Mouse (Mus musculus) kidney, adult 2 months (tissue): Measurements from ENCODE around the gene Mnd1. TPM values are rescaled to one million over a fixed set of nuclear protein-coding genes. Genes with fewer than 3 reads are reported as not detected.

Experiments
- DNase-seq: peaks from one replicate; pipeline ENCODE4 v3.0.0; 2021
- H3K27ac ChIP-seq: fragments of 200-500 bp; 2 replicates; pipeline ENCODE4 v1.5.1; 2012; ENCODE audit warnings: low read depth, low read length, control low read depth, inconsistent platforms; ENCODE audit not compliant: insufficient read depth
- H3K27me3 ChIP-seq: fragments of 200-500 bp; replicated peaks from 2 replicates; pipeline ENCODE4 v1.6.1; 2012; ENCODE audit warnings: mild to moderate bottlenecking, moderate library complexity, low read length, inconsistent platforms; ENCODE audit not compliant: control insufficient read depth, insufficient read depth
- H3K36me3 ChIP-seq: fragments of 200-500 bp; 2 replicates; pipeline ENCODE4 v1.6.1; 2012; ENCODE audit warnings: mild to moderate bottlenecking, moderate library complexity, low read length, inconsistent platforms; ENCODE audit not compliant: control insufficient read depth, insufficient read depth
- H3K4me1 ChIP-seq: fragments of 200-500 bp; 2 replicates; pipeline ENCODE4 v1.6.1; 2011; ENCODE audit warnings: low read length; ENCODE audit not compliant: control insufficient read depth, insufficient read depth
- H3K4me3 ChIP-seq: fragments of 200-500 bp; 2 replicates; pipeline ENCODE4 v1.5.1; 2011; ENCODE audit warnings: mild to moderate bottlenecking, low read depth, low read length, control low read depth; ENCODE audit not compliant: insufficient read depth
- CTCF ChIP-seq: fragments of 200-500 bp; conservative IDR thresholded peaks from 2 replicates; pipeline ENCODE4 v1.5.1; 2011; ENCODE audit warnings: low read depth, mild to moderate bottlenecking, control low read depth, low read length, moderate library complexity, mixed read lengths; ENCODE audit not compliant: insufficient read depth, insufficient read length
- POLR2A ChIP-seq: fragments of 200-500 bp; IDR thresholded peaks from one replicate; pipeline ENCODE4 v1.6.1; 2011; ENCODE audit warnings: low read depth, low read length, control low read depth
- WGBS: fragments of 180-500 bp; shearing (Covaris S2); methylation state at CpG from one replicate; pipeline ENCODE4 v1.1.7; 2018; 5-methylcytosine and 5-hydroxymethylcytosine counted together
- polyA plus RNA-seq: library from polyadenylated mRNA; depleted of rRNA; stranded (reverse); fragments of >200 nt; gene quantifications from 2 replicates; pipeline ENCODE4 v1.2.3, GENCODE M21; 2012

The Mnd1 gene
- polyA plus RNA-seq, 1 experiment, result 0.72 TPM

- no peaks in the 10 kb centered on the region for H3K36me3 ChIP-seq
- no peak overlapping the region for H3K4me3 ChIP-seq
- no peaks in the 10 kb centered on the region for H3K27me3 ChIP-seq
- DNase-seq, result no peak
- no peaks in the 10 kb centered on the region for H3K4me1 ChIP-seq
- WGBS, result 80% methylated on average over 2 of the region's 2 CpGs
- H3K27ac ChIP-seq, result no peak overlapping the region
- TF ChIP-seq CTCF, result no peak
- TF ChIP-seq POLR2A, result no peak
Observed at GRCm38 (mm10) chr3:84086921-84087320, 68.7 kb downstream of the Mnd1 start.

DNA sequence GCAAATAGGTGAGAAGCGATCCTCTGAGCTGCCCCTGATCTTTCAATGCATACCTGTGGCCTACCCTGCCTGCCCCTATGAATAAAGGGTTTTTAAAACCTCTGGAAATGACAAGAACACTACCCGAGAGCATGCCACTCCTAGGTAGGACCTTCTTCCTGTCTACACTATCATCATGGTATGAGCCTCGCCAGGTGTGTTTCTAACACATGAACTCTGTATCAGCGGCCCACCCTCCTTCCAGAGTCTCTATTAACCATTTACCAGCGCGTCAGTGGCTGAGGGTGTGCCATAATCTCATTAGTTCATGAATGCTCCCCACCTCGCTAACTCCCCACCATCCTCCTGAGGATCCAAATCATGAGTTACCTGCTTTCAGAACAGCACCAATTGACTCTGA lies 69.2 kb downstream of the Mnd1 start:
- H3K27me3 ChIP-seq, result no peaks in the 10 kb centered on the region
- H3K36me3 ChIP-seq, result no peaks in the 10 kb centered on the region
- no peak overlapping the region for H3K4me3 ChIP-seq
- DNase-seq, result no peak
- no peaks in the 10 kb centered on the region for H3K4me1 ChIP-seq
- no peak for TF ChIP-seq POLR2A
- no peak for TF ChIP-seq CTCF
- WGBS, result 90% methylated on average over 7 of the region's 7 CpGs
- no peak overlapping the region for H3K27ac ChIP-seq

- DNase-seq, result no peak
- no peaks in the 10 kb centered on the region for H3K27me3 ChIP-seq
- H3K4me1 ChIP-seq, result no peaks in the 10 kb centered on the region
- no peaks in the 10 kb centered on the region for H3K36me3 ChIP-seq
- TF ChIP-seq POLR2A (no peak), CTCF (no peak)
- WGBS, result 46% methylated on average over 9 of the region's 9 CpGs
- H3K27ac ChIP-seq, result no peak overlapping the region
- H3K4me3 ChIP-seq, result no peak overlapping the region
Observed at GRCm38 (mm10) chr3:84085429-84085828, 70.2 kb downstream of the Mnd1 start.

GRCm38 (mm10) chr3:84081208-84081722 lies 74.3 kb downstream of the Mnd1 start:
- TF ChIP-seq POLR2A (no peak), CTCF (no peak)
- WGBS, result 86% methylated on average over 4 of the region's 4 CpGs
- no peaks in the 10 kb centered on the region for H3K27me3 ChIP-seq
- no peaks in the 10 kb centered on the region for H3K36me3 ChIP-seq
- no peaks in the 10 kb centered on the region for H3K4me1 ChIP-seq
- no peak for DNase-seq
- H3K27ac ChIP-seq, result no peak overlapping the region
- no peak overlapping the region for H3K4me3 ChIP-seq

GRCm38 (mm10) chr3:84080074-84080473 lies 75.5 kb downstream of the Mnd1 start:
- no peaks in the 10 kb centered on the region for H3K36me3 ChIP-seq
- H3K4me1 ChIP-seq, result no peaks in the 10 kb centered on the region
- no peaks in the 10 kb centered on the region for H3K27me3 ChIP-seq
- WGBS, result 93% methylated on average over 7 of the region's 7 CpGs
- no peak for TF ChIP-seq CTCF
- TF ChIP-seq POLR2A, result no peak
- H3K27ac ChIP-seq, result no peak overlapping the region
- H3K4me3 ChIP-seq, result no peak overlapping the region
- no peak for DNase-seq

- no peak for DNase-seq
- WGBS, result 71% methylated on average over 4 of the region's 4 CpGs
- H3K36me3 ChIP-seq, result no peaks in the 10 kb centered on the region
Observed at GRCm38 (mm10) chr3:84077505-84077904, 78.1 kb downstream of the Mnd1 start.

GRCm38 (mm10) chr3:84076543-84077332 lies 78.8 kb downstream of the Mnd1 start:
- DNase-seq, result no peak
- TF ChIP-seq POLR2A (no peak), CTCF (no peak)
- no peaks in the 10 kb centered on the region for H3K36me3 ChIP-seq
- WGBS, result 84% methylated on average over 13 of the region's 13 CpGs
- no peak overlapping the region for H3K27ac ChIP-seq
- no peaks in the 10 kb centered on the region for H3K27me3 ChIP-seq
- H3K4me1 ChIP-seq, result no peaks in the 10 kb centered on the region
- H3K4me3 ChIP-seq, result no peak overlapping the region

More at GRCm38 (mm10) chr3:84077505-84077904, 78.1 kb downstream of the Mnd1 start:
- no peaks in the 10 kb centered on the region for H3K4me1 ChIP-seq
- H3K27ac ChIP-seq, result no peak overlapping the region
- TF ChIP-seq CTCF (no peak), POLR2A (no peak)
- no peak overlapping the region for H3K4me3 ChIP-seq
- H3K27me3 ChIP-seq, result no peaks in the 10 kb centered on the region
